Mouse (Mus musculus) forebrain, postnatal 0 days (tissue): ENCODE measurements at regions not wholly inside any gene's neighbourhood (a gene's known extent, or its start where the extent isn't known, plus 50 kb on each side); places are given as distances from the start of the nearest gene placed in this dataset.
A peak's percentile ranks its signal among the peaks of the same experiment; 100 is the strongest.

Source experiments
- ATAC-seq: fragments of 200-750 bp; cut with Nextera tagmentation; 2 replicates; pipeline ENCODE4 v1.8.0; 2017; ENCODE audit warnings: mild to moderate bottlenecking, moderate library complexity
- DNase-seq: peaks from one replicate; pipeline ENCODE4 v3.0.0-alpha.2; 2015
- H3K27ac ChIP-seq: fragments of 300-500 bp; sonication (generic); 2 replicates; pipeline ENCODE4 v1.5.1; 2014; ENCODE audit warnings: low read depth, mild to moderate bottlenecking, antibody characterized with exemption, low read length, moderate library complexity, mixed read lengths
- H3K27me3 ChIP-seq: fragments of 300-500 bp; sonication (generic); 2 replicates; pipeline ENCODE4 v1.6.1; 2014; ENCODE audit warnings: mild to moderate bottlenecking, low read length, mixed read lengths; ENCODE audit not compliant: insufficient read depth
- H3K36me3 ChIP-seq: fragments of 300-500 bp; sonication (generic); 2 replicates; pipeline ENCODE4 v1.6.1; 2014; ENCODE audit warnings: mild to moderate bottlenecking, moderate library complexity; ENCODE audit not compliant: insufficient read depth
- H3K4me1 ChIP-seq: fragments of 300-500 bp; sonication (generic); 2 replicates; pipeline ENCODE4 v1.6.1; 2014; ENCODE audit warnings: antibody characterized with exemption; ENCODE audit not compliant: insufficient read depth
- H3K4me2 ChIP-seq: fragments of 300-500 bp; sonication (generic); 2 replicates; pipeline ENCODE4 v1.6.1; 2014; ENCODE audit warnings: low read depth, mild to moderate bottlenecking, moderate library complexity
- H3K4me3 ChIP-seq: fragments of 300-500 bp; sonication (generic); 2 replicates; pipeline ENCODE4 v1.5.1; 2014; ENCODE audit warnings: low read depth, low read length, mixed read lengths
- H3K9ac ChIP-seq: fragments of 300-500 bp; sonication (generic); 2 replicates; pipeline ENCODE4 v1.6.1; 2014; ENCODE audit warnings: mild to moderate bottlenecking
- H3K9me3 ChIP-seq: fragments of 300-500 bp; sonication (generic); 2 replicates; pipeline ENCODE4 v1.6.1; 2016; ENCODE audit warnings: low read length
- CTCF ChIP-seq: sonication (generic); IDR thresholded peaks from 2 replicates; pipeline ENCODE4 v1.5.1; 2016; ENCODE audit warnings: antibody characterized with exemption, control low read depth, low read depth
- WGBS: fragments of 180-500 bp; shearing (Covaris S2); extraction: QIAGEN DNeasy Blood & Tissue Kit; methylation state at CpG from one replicate; pipeline ENCODE4 v1.1.7; 2014; 5-methylcytosine and 5-hydroxymethylcytosine counted together

- 89% methylated on average over 5 of the region's 5 CpGs for WGBS
- no peak overlapping the region for H3K4me3 ChIP-seq
- no peak for DNase-seq
Measured at GRCm38 (mm10) chr3:131886470-131886869, 198.6 kb upstream of the Dkk2 start.

GRCm38 (mm10) chr3:131886984-131887383 is 198.1 kb upstream of the Dkk2 start:
- 87% methylated on average over 8 of the region's 8 CpGs for WGBS
- H3K9me3 ChIP-seq: no peaks in the 10 kb centered on the region
- H3K4me1 ChIP-seq: no peaks in the 10 kb centered on the region
- H3K4me3 ChIP-seq: no peak overlapping the region
- H3K36me3 ChIP-seq: no peaks in the 10 kb centered on the region
- DNase-seq: no peak
- no peak overlapping the region for H3K27ac ChIP-seq
- H3K4me2 ChIP-seq: no peak overlapping the region
- H3K9ac ChIP-seq: no peak overlapping the region
- no peak for ATAC-seq
- no peaks in the 10 kb centered on the region for H3K27me3 ChIP-seq
- no peak for TF ChIP-seq CTCF

More at GRCm38 (mm10) chr3:131886470-131886869, 198.6 kb upstream of the Dkk2 start:
- peak; percentile 56 for TF ChIP-seq CTCF
- no peak for ATAC-seq
- Histone ChIP-seq H3K9me3 (no peaks in the 10 kb centered on the region), H3K4me1 (no peaks in the 10 kb centered on the region), H3K36me3 (no peaks in the 10 kb centered on the region), H3K9ac (no peak overlapping the region), H3K27me3 (no peaks in the 10 kb centered on the region), H3K4me2 (no peak overlapping the region), H3K27ac (no peak overlapping the region)

DNA sequence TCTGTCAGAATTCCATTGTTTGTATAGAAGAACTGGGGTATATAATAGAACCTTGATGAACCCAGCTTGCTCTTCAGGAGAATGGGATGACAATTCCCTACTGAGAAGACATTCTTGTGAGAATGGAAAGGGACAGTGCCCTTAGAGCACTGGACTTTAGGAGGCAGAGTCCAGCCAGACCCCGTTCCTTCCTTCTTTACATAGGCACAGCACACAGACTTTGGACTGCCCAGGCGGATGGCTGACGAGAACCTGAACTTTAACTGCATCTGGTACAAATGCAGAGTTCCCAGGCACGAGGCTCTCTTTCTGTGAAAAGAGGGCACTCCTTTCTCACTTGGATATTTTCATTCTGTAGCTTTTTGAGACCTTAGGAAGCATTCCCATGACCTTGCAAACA is 197.4 kb upstream of the Dkk2 start:
- DNase-seq (no peak), ATAC-seq (no peak)
- H3K4me3 ChIP-seq: no peak overlapping the region
- no peaks in the 10 kb centered on the region for H3K4me1 ChIP-seq
- 82% methylated on average over 4 of the region's 4 CpGs for WGBS
- H3K36me3 ChIP-seq: no peaks in the 10 kb centered on the region
- H3K9ac ChIP-seq: no peak overlapping the region
- no peak overlapping the region for H3K4me2 ChIP-seq
- H3K9me3 ChIP-seq: no peaks in the 10 kb centered on the region
- no peak overlapping the region for H3K27ac ChIP-seq
- H3K27me3 ChIP-seq: no peaks in the 10 kb centered on the region
- TF ChIP-seq CTCF: no peak

DNA sequence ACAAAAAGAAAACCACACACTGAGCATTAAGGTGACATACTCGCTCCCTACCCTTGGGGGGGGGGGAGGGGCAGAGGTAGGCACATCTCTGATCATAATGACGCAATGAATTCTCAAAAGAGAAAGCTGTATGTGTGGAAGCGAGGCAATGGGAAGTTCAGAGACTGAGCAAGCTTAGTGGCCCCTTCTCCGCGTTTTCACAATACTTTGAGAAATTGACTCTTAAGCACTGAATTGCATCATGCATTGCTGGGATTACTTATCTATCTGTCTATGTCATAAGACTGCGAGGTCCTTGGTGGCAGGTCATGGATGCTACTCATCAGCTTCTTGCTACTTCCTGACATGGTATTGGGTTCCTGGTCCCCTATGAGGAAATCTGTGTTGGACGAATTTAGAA is 193.2 kb upstream of the Dkk2 start:
- Histone ChIP-seq H3K27ac (no peak overlapping the region), H3K36me3 (no peaks in the 10 kb centered on the region), H3K4me1 (no peaks in the 10 kb centered on the region), H3K4me2 (no peak overlapping the region), H3K4me3 (no peak overlapping the region), H3K9ac (no peak overlapping the region), H3K9me3 (no peaks in the 10 kb centered on the region), H3K27me3 (no peaks in the 10 kb centered on the region)
- no peak for TF ChIP-seq CTCF
- 91% methylated on average over 7 of the region's 7 CpGs for WGBS
- DNase-seq (no peak), ATAC-seq (no peak)

GRCm38 (mm10) chr3:131893061-131893804 is 191.9 kb upstream of the Dkk2 start:
- H3K4me3 ChIP-seq: no peak overlapping the region
- DNase-seq: peak; percentile 9

DNA sequence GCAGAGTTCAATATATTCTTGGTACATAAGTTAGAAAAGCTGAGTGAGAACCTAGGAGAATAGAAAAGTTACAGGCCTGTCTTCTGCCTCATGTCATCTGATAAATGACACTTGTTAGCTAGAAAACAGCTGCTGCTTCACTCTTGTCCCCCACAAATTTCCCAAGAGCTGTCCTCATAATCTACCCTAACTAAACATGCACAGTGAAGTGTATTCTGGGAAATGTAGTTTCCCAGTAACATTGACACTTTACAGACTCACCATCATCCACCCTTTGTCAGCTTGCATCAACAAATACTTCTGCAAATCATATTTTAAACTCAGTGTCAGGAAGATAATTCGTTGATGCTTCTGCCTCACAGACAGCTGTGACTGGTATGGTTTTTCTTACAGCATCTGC is 190.0 kb upstream of the Dkk2 start:
- Histone ChIP-seq H3K4me3 (no peak overlapping the region), H3K27ac (no peak overlapping the region), H3K9ac (no peak overlapping the region), H3K36me3 (no peaks in the 10 kb centered on the region), H3K4me1 (no peaks in the 10 kb centered on the region), H3K27me3 (no peaks in the 10 kb centered on the region), H3K9me3 (no peaks in the 10 kb centered on the region), H3K4me2 (no peak overlapping the region)
- 80% methylated on average over 1 of the region's 1 CpGs for WGBS
- TF ChIP-seq CTCF: no peak
- DNase-seq: no peak
- ATAC-seq: no peak

More at GRCm38 (mm10) chr3:131893061-131893804, 191.9 kb upstream of the Dkk2 start:
- H3K4me2 ChIP-seq: peak overlapping the region; percentile 19; the same call in 1 of the 2 replicates
- no peak overlapping the region for H3K9ac ChIP-seq
- no peaks in the 10 kb centered on the region for H3K27me3 ChIP-seq
- 40% methylated on average over 16 of the region's 16 CpGs for WGBS
- no peaks in the 10 kb centered on the region for H3K9me3 ChIP-seq
- H3K27ac ChIP-seq: no peak overlapping the region
- ATAC-seq: no peak
- TF ChIP-seq CTCF: no peak
- H3K36me3 ChIP-seq: no peaks in the 10 kb centered on the region
- H3K4me1 ChIP-seq: no peaks in the 10 kb centered on the region

GRCm38 (mm10) chr3:131913534-131913933 is 171.6 kb upstream of the Dkk2 start:
- Histone ChIP-seq H3K4me2 (no peak overlapping the region), H3K27ac (no peak overlapping the region), H3K9ac (no peak overlapping the region), H3K36me3 (no peaks in the 10 kb centered on the region), H3K4me1 (no peaks in the 10 kb centered on the region), H3K27me3 (no peaks in the 10 kb centered on the region), H3K4me3 (no peak overlapping the region), H3K9me3 (no peaks in the 10 kb centered on the region)
- ATAC-seq: no peak
- DNase-seq: no peak
- no peak for TF ChIP-seq CTCF
- 92% methylated on average over 6 of the region's 6 CpGs for WGBS
